Mouse (Mus musculus): ENCODE results near the gene Abcb4. TPM values are rescaled to one million over a fixed set of nuclear protein-coding genes. Genes with fewer than 3 reads are reported as not detected.
A peak's percentile ranks its signal among the peaks of the same experiment; 100 is the strongest.
"Not testable (repeated sequence)": the region's sequence is repeated elsewhere in the genome, so short reads cannot be mapped to it uniquely, and the experiment has no call there.

Abcb4 gene
- polyA plus RNA-seq, 1 experiment: 0.45 TPM

DNA sequence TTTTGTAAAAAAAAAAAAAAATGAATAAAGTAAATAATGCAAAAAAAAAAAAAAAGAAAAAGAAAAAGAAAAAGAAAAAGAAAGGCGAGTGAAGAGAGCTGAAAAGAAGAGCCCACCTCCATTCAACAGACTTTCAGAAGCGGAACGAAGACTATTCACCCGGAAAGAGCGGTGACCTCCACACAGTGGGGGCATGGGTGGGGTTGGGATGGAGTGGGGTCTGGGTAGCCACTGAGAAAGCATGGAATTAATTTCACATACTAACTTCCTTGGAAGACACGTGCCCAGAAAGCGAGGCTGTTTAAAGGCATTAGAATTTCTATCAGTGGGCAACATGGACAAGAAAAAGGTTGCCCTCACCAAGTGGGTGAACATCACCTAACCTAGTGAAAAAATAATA, 78.8 kb downstream of the Abcb4 start:
- TF ChIP-seq CTCF (IDR thresholded peaks at IDR 0.05; ENCODE audit: borderline replicate concordance, extremely low read depth, insufficient read depth, insufficient read length) (no peak), POLR2A (IDR thresholded peaks at IDR 0.05; ENCODE audit: borderline replicate concordance, extremely low read depth, insufficient read depth, insufficient read length, poor library complexity, severe bottlenecking) (no peak)
- DNase-seq (ENCODE audit: low read depth): no peak

DNA sequence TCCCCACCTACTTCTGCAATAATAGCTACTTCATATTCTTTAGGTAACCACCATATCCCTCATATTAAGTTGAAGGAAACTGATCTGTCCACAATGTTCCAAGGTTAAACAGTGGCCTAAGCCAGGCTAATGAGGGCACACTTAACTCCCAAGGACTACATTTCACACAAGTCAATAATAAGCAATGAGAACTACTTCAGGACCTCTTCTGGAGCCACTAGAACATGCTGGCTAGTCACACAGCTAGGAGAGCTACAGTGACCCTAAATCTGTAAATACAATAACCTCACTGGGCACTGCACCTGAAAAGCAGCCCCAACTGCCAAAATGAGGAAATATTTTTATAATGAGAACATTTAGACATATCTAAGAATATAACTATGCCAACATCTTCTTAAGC, 81.2 kb downstream of the Abcb4 start:
- TF ChIP-seq POLR2A (IDR thresholded peaks at IDR 0.05; ENCODE audit: borderline replicate concordance, extremely low read depth, insufficient read depth, insufficient read length, poor library complexity, severe bottlenecking) (no peak), CTCF (IDR thresholded peaks at IDR 0.05; ENCODE audit: borderline replicate concordance, extremely low read depth, insufficient read depth, insufficient read length) (no peak)
- no peak for DNase-seq (ENCODE audit: low read depth)

DNA sequence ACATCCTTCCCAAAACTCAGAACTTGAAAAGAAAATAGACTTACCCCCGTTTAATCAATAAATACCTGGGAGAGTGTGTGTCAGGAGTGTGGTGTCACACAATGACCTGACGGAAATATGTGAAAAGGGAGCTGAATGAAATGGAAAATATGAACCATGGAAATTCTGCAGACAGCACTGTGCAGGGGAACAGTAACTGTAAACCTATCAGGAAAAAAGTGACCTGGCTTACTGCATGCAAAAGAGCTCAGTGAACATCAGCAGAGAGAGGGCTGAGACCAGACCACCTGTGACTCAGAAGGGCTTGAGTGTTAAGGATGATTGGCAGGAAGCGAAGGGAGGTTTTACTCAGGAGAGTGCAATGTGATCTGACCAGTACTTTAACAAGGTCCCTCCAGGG, 92.0 kb downstream of the Abcb4 start:
- TF ChIP-seq POLR2A (IDR thresholded peaks at IDR 0.05; ENCODE audit: borderline replicate concordance, extremely low read depth, insufficient read depth, insufficient read length, poor library complexity, severe bottlenecking) (no peak), CTCF (IDR thresholded peaks at IDR 0.05; ENCODE audit: borderline replicate concordance, extremely low read depth, insufficient read depth, insufficient read length) (no peak)
- no peak for DNase-seq (ENCODE audit: low read depth)

DNA sequence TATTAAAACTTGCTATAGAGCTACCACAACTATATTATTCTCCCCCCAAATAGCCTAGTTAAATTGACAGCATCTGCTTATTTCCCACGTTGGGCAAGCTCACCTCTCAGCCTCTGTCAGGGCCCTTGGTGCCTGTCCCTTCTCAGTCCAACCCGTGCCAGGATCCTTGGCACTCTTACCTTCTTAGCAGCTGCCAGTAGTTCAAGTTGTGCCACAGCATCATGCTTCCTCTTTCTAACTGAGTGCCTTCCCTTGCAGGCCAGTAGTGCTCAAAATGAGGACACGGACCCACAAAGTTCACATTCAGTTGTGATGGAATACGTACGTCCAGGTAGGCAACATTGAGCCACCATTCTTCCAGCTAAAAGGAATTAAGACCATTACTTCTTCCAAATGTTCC, 94.4 kb downstream of the Abcb4 start:
- TF ChIP-seq CTCF (IDR thresholded peaks at IDR 0.05; ENCODE audit: borderline replicate concordance, extremely low read depth, insufficient read depth, insufficient read length) (no peak), POLR2A (IDR thresholded peaks at IDR 0.05; ENCODE audit: borderline replicate concordance, extremely low read depth, insufficient read depth, insufficient read length, poor library complexity, severe bottlenecking) (no peak)
- no peak for DNase-seq (ENCODE audit: low read depth)

DNA sequence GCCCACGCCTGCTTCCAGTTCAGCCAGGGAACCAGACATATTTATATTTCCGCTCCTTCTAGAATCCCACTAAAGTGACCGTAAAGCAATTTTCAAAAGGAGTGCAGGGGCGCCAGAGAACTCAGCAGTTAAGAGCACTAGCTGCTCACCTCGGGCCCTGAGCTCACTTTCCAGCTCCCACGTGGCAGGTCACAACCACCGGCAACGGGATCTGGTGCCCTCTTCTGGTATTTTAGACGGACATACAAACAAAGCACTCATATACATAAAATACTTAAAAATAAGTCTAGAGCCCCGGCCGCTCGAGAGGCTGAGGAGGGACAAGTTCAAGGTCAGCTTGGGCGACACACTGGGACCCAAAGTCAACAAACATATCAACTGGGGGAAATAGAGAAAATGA, 97.0 kb downstream of the Abcb4 start:
- TF ChIP-seq CTCF (IDR thresholded peaks at IDR 0.05; ENCODE audit: borderline replicate concordance, extremely low read depth, insufficient read depth, insufficient read length) (no peak), POLR2A (IDR thresholded peaks at IDR 0.05; ENCODE audit: borderline replicate concordance, extremely low read depth, insufficient read depth, insufficient read length, poor library complexity, severe bottlenecking) (no peak)
- DNase-seq (ENCODE audit: low read depth): no peak

DNA sequence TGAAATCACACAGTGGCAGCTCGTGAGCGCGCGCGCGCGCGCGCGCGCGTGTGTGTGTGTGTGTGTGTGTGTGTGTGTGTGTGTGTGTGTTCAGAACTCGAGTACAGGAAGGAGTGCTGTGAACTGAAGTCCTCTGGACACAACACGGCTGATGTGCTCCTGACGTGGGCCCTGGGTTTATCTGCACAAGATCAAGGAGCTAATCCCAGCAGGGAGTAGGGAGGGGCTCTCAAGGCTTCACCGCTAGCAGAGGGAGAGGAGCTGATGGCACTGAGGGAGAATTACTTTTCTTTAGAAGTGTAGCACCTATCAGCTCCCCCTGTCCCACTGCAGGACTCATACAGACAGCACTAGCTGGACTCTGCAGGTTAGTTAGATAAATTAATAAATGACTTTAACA, 98.1 kb downstream of the Abcb4 start:
- no peak for TF ChIP-seq CTCF (IDR thresholded peaks at IDR 0.05; ENCODE audit: borderline replicate concordance, extremely low read depth, insufficient read depth, insufficient read length)
- TF ChIP-seq POLR2A (IDR thresholded peaks at IDR 0.05; ENCODE audit: borderline replicate concordance, extremely low read depth, insufficient read depth, insufficient read length, poor library complexity, severe bottlenecking): no peak
- no peak for DNase-seq (ENCODE audit: low read depth)

DNA sequence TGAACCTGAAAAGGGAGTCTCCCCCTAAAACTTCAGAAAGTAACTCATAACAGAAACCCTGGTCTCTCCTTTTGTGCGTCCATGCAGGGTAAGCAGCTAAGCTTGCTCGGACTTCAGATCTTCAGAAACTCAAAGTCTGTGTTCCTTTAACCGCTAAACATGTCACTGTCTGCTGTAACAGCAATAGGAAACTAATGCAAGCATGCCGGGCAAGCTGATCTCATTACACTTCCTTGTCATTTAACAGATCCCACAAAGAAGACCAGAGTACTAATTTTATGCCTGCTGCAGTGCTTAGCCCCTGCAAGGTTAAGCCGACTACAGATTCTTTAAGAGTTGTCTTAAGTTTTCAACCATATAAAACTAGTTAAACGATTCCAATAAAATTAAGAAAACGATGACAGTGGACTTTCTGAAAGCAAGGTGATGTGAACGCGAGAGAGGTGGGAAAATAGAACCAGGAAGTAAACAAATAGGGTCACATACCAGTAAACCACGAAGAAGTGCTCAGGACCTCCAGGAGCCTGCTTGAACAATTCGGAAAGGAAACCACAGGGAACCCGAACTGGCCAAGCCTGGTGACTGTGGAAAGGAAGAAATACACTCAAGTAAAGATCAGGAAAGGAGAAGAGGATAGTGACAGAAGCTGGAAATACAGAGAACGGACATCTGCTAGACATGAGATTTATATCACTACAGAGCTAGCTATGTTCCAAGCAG, 102.6 kb downstream of the Abcb4 start:
- peak; percentile 32 for DNase-seq (ENCODE audit: low read depth)
- no peak for TF ChIP-seq POLR2A (IDR thresholded peaks at IDR 0.05; ENCODE audit: borderline replicate concordance, extremely low read depth, insufficient read depth, insufficient read length, poor library complexity, severe bottlenecking)
- no peak for TF ChIP-seq CTCF (IDR thresholded peaks at IDR 0.05; ENCODE audit: borderline replicate concordance, extremely low read depth, insufficient read depth, insufficient read length)

DNA sequence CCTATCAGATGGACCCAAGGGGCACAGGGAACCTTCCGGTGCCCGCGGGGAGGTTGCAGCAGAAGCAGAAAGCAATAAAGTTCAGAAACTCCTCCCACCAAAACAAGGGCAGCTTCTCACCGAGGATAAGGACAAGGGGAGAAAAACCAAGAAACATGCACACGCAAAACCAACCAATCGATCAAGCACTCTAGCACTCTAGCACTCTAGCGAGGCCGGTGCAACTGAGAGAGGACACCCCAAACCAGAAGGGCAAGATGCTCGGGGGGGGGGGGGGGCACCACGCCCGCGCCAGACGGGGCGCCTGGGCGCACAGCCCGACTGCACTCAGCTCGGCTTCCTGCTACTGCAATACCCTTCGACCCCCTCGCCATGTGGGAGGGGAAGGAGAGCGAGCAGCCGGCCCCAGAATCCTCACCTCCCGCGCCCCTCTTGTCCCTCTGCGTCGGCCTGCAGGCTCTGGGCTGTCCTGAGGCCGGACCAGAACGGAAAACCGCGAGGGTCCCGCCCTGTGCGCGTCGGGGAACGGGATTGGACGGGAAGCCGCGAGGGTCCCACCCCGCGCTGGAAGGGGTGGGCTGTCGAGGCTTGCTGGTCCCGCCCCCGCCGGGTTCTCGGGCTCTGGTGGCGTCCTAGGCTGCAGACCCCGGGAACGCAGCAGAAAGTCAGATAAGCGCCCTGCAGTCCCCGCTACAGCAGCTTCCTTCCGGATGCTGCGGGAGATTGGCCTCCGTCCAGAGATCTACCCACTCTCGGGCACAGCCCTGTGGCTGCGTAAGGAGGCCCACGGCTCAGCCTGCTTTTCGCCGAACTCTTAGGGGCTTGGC, 103.4 kb downstream of the Abcb4 start, which contains the start of gene Crot:
Gene Crot, minus strand, starts transcription at position 639 of the 827 bp plus-strand sequence.
- TF ChIP-seq POLR2A (IDR thresholded peaks at IDR 0.05; ENCODE audit: borderline replicate concordance, extremely low read depth, insufficient read depth, insufficient read length, poor library complexity, severe bottlenecking) (peak; percentile 64; the same call in 1 of the 2 replicates), CTCF (IDR thresholded peaks at IDR 0.05; ENCODE audit: borderline replicate concordance, extremely low read depth, insufficient read depth, insufficient read length) (peak; percentile 19; the same call in 1 of the 2 replicates)

DNA sequence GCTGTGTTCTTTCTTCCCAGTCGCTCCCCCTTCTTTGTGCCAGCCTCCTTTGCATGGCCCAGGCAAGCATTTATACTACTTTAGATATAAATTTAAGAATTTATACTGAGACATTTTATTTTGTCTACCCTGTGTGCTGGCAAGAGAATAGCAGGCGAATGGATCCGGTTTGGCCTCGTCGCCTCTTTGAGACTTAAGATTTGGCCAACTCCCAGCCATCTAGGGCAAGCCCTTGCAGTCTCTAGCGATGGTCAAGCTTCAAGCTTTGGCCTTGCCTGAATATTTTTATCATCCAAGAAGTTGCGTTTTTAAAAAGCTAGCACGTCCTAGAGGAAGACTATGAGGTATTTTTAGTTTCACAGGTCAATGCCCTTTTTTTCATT, 104.0 kb downstream of the Abcb4 start:
- TF ChIP-seq CTCF (IDR thresholded peaks at IDR 0.05; ENCODE audit: borderline replicate concordance, extremely low read depth, insufficient read depth, insufficient read length) (no peak), POLR2A (IDR thresholded peaks at IDR 0.05; ENCODE audit: borderline replicate concordance, extremely low read depth, insufficient read depth, insufficient read length, poor library complexity, severe bottlenecking) (no peak)
- no peak for DNase-seq (ENCODE audit: low read depth)

More for the DNA sequence above, 103.4 kb downstream of the Abcb4 start, which contains the start of gene Crot:
- peak; percentile 98 for DNase-seq (ENCODE audit: low read depth)

DNA sequence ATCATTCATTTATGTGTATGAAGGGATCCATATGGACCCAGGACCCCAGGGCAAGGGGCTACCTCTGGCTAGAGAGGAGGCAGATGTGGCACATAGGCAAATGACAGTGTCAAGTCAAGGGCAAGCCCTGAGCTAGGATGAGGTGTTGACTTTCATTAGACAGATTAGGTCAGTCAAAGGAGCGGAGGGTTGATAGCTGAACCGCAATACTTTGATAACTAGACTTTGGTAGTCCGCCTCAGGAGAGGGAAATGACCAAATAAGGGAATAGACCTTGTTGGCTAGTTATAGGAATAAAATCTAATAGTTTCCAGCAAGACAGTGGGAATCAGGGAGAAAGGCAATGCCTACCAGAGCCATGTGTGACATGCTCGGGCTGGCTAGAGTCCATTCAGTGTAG, 105.6 kb downstream of the Abcb4 start:
- TF ChIP-seq POLR2A (IDR thresholded peaks at IDR 0.05; ENCODE audit: borderline replicate concordance, extremely low read depth, insufficient read depth, insufficient read length, poor library complexity, severe bottlenecking) (no peak), CTCF (IDR thresholded peaks at IDR 0.05; ENCODE audit: borderline replicate concordance, extremely low read depth, insufficient read depth, insufficient read length) (no peak)
- DNase-seq (ENCODE audit: low read depth): no peak

DNA sequence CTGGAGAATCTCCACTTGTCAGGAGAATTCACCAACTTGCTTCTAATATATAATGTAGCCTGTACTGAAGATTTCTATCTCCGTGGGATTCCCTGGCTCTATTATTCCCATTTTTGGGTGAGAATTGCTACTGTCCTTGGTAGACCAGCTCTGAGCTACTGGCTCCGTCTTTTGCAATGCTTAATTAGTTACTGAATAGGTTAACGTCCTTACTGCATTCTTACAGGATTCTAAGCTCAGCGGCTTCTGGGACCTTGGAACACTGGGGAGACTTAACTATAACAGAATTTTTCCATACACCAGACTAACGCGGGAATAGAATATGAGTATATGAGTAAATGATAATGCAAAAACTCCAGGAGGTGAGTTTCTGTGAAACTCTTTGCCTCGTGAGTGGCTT, 106.5 kb downstream of the Abcb4 start:
- not testable (repeated sequence) for DNase-seq (ENCODE audit: low read depth)

DNA sequence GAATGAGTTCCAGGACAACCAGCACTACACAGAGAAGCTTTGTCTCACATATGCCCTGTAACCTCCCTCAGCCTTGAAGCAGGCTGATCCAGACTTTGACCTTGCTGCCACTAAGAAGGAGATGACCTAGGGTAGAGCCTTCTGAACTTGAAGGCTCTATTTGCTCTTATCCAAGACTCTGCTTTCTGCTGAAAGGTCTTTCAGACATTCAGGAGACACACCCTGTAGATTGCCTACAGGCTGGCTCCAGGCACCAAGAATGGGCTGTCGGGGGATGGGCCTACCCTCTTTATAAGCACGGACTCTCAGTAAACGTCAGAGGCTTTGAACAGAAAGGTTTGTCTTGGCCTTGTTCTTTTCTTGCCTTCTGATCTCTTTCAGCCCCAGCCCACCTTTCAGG, 113.1 kb downstream of the Abcb4 start:
- DNase-seq (ENCODE audit: low read depth): not testable (repeated sequence)

Other genes starting within 250 kb of the Abcb4 start
- 2.4 and 4.5 TPM in 2 replicates for gene Abcb1a, start 233.6 kb upstream of the Abcb4 start, polyA plus RNA-seq (2012; rRNA removed)
- 0.35 and 0.59 TPM in 2 replicates for gene Abcb1b, start 95.6 kb upstream of the Abcb4 start, polyA plus RNA-seq (2012; rRNA removed)
- gene Crot, start 103.6 kb downstream of the Abcb4 start, polyA plus RNA-seq (2012; rRNA removed): 12.8 and 13.7 TPM in 2 replicates
- 5.1 and 6.6 TPM in 2 replicates for gene Tmem243, start 207.0 kb downstream of the Abcb4 start, polyA plus RNA-seq (2012; rRNA removed)